Mouse (Mus musculus) neural tube, embryonic 12.5 days (tissue): ENCODE results near the gene Peak1. TPM values are rescaled to one million over a fixed set of nuclear protein-coding genes. Genes with fewer than 3 reads are reported as not detected.

Source experiments
- ATAC-seq: fragments of 200-750 bp; cut with Nextera tagmentation; 2 replicates; pipeline ENCODE4 v1.8.0; 2017; ENCODE audit warnings: low read depth, mild to moderate bottlenecking, moderate TSS enrichment, moderate library complexity; ENCODE audit not compliant: low FRiP score
- H3K27ac ChIP-seq: fragments of 300-500 bp; sonication (generic); 2 replicates; pipeline ENCODE4 v1.5.1; 2016
- H3K27me3 ChIP-seq: fragments of 300-500 bp; sonication (generic); replicated peaks from 2 replicates; pipeline ENCODE4 v1.6.1; 2016; ENCODE audit warnings: mild to moderate bottlenecking
- H3K36me3 ChIP-seq: fragments of 300-500 bp; sonication (generic); 2 replicates; pipeline ENCODE4 v1.6.1; 2016; ENCODE audit warnings: mild to moderate bottlenecking
- H3K4me1 ChIP-seq: fragments of 300-500 bp; sonication (generic); 2 replicates; pipeline ENCODE4 v1.6.1; 2016
- H3K4me2 ChIP-seq: fragments of 300-500 bp; sonication (generic); replicated peaks from 2 replicates; pipeline ENCODE4 v1.6.1; 2016; ENCODE audit warnings: mild to moderate bottlenecking
- H3K4me3 ChIP-seq: fragments of 300-500 bp; sonication (generic); 2 replicates; pipeline ENCODE4 v1.5.1; 2016
- H3K9ac ChIP-seq: fragments of 300-500 bp; sonication (generic); 2 replicates; pipeline ENCODE4 v1.6.1; 2016; ENCODE audit warnings: mild to moderate bottlenecking
- H3K9me3 ChIP-seq: fragments of 300-500 bp; sonication (generic); 2 replicates; pipeline ENCODE4 v1.6.1; 2016; ENCODE audit warnings: mild to moderate bottlenecking
- WGBS: fragments of 180-500 bp; shearing (Covaris S2); methylation state at CpG from one replicate; pipeline ENCODE4 v1.1.7; 2016; 5-methylcytosine and 5-hydroxymethylcytosine counted together
- polyA plus RNA-seq: library from polyadenylated mRNA; unstranded; fragments of >200 nt; fragmentation: Nextera tagmentation; extraction: Ambion mirVana; gene quantifications from 2 replicates; pipeline ENCODE4 v1.2.1, GENCODE M21; 2016

The Peak1 gene
- polyA plus RNA-seq, result 7.1 and 7.8 TPM in 2 replicates

GRCm38 (mm10) chr9:56417948-56418737, at the start of gene Peak1, which contains the start of gene Hmg20a:
Gene Peak1, minus strand, starts transcription at chr9:56418067.
Gene Hmg20a, plus strand, starts transcription at chr9:56418609.
- H3K4me1 ChIP-seq, result peaks cover 18% of the 10 kb centered on the region
- H3K36me3 ChIP-seq, result no peaks in the 10 kb centered on the region
- no peaks in the 10 kb centered on the region for H3K9me3 ChIP-seq
- under 1% methylated on average over 59 of the region's 59 CpGs for WGBS
- H3K9ac ChIP-seq, result peak within 1 kb of the TSS; percentile 70
- peak within 1 kb of the TSS; percentile 73 for H3K4me2 ChIP-seq
- H3K27ac ChIP-seq, result peak within 1 kb of the TSS; percentile 90
- peak within 1 kb of the TSS; percentile 71 for H3K4me3 ChIP-seq
- H3K27me3 ChIP-seq, result no peaks in the 10 kb centered on the region
- peak; percentile 95 for ATAC-seq

- Histone ChIP-seq H3K27me3 (no peaks in the 10 kb centered on the region), H3K9ac (no peak overlapping the region), H3K9me3 (no peaks in the 10 kb centered on the region), H3K36me3 (peaks cover 13% of the 10 kb centered on the region; the same call in 1 of the 2 replicates), H3K27ac (no peak overlapping the region), H3K4me1 (peaks cover 27% of the 10 kb centered on the region), H3K4me2 (no peak overlapping the region), H3K4me3 (no peak overlapping the region)
- no peak for ATAC-seq
- 97% methylated on average over 4 of the region's 4 CpGs for WGBS
Measured at GRCm38 (mm10) chr9:56466251-56466650, 48.4 kb upstream of the Peak1 start.

- peak overlapping the region; percentile 50 for H3K4me2 ChIP-seq
- no peak overlapping the region for H3K4me3 ChIP-seq
- peaks cover 13% of the 10 kb centered on the region; the same call in 1 of the 2 replicates for H3K36me3 ChIP-seq
- H3K27ac ChIP-seq, result peak overlapping the region; percentile 50; the same call in 1 of the 2 replicates
- H3K9me3 ChIP-seq, result no peaks in the 10 kb centered on the region
- 10% methylated on average over 23 of the region's 23 CpGs for WGBS
- peak; percentile 68; the same call in 1 of the 2 replicates for ATAC-seq
- 0 out of 2 replicates have a peak overlapping the region, but pooled peaks have one; percentile 42 for H3K9ac ChIP-seq
- H3K27me3 ChIP-seq, result no peaks in the 10 kb centered on the region
- H3K4me1 ChIP-seq, result peaks cover 27% of the 10 kb centered on the region
Measured at GRCm38 (mm10) chr9:56464863-56465654, 47.2 kb upstream of the Peak1 start.

GRCm38 (mm10) chr9:56463686-56464515, 46.0 kb upstream of the Peak1 start:
- WGBS, result 41% methylated on average over 4 of the region's 4 CpGs
- Histone ChIP-seq H3K9me3 (no peaks in the 10 kb centered on the region), H3K4me1 (peaks cover 27% of the 10 kb centered on the region), H3K9ac (no peak overlapping the region), H3K4me3 (no peak overlapping the region), H3K27me3 (no peaks in the 10 kb centered on the region), H3K27ac (no peak overlapping the region), H3K4me2 (no peak overlapping the region), H3K36me3 (peaks cover 6% of the 10 kb centered on the region; the same call in 1 of the 2 replicates)
- ATAC-seq, result no peak

GRCm38 (mm10) chr9:56463046-56463445, 45.2 kb upstream of the Peak1 start:
- 95% methylated on average over 2 of the region's 2 CpGs for WGBS
- Histone ChIP-seq H3K36me3 (peaks cover 4% of the 10 kb centered on the region; the same call in 1 of the 2 replicates), H3K4me3 (no peak overlapping the region), H3K27ac (no peak overlapping the region), H3K4me2 (no peak overlapping the region), H3K9ac (no peak overlapping the region), H3K9me3 (no peaks in the 10 kb centered on the region), H3K4me1 (peaks cover 27% of the 10 kb centered on the region), H3K27me3 (no peaks in the 10 kb centered on the region)
- no peak for ATAC-seq

- no peaks in the 10 kb centered on the region for H3K9me3 ChIP-seq
- no peak for ATAC-seq
- no peaks in the 10 kb centered on the region for H3K36me3 ChIP-seq
- H3K9ac ChIP-seq, result no peak overlapping the region
- H3K4me1 ChIP-seq, result peaks cover 27% of the 10 kb centered on the region
- 90% methylated on average over 1 of the region's 1 CpGs for WGBS
- H3K27me3 ChIP-seq, result no peaks in the 10 kb centered on the region
- H3K4me2 ChIP-seq, result no peak overlapping the region
- H3K27ac ChIP-seq, result no peak overlapping the region
- no peak overlapping the region for H3K4me3 ChIP-seq
Measured at GRCm38 (mm10) chr9:56462606-56463005, 44.7 kb upstream of the Peak1 start.

GRCm38 (mm10) chr9:56460987-56461386, 43.1 kb upstream of the Peak1 start:
- Histone ChIP-seq H3K4me2 (no peak overlapping the region), H3K27ac (no peak overlapping the region), H3K27me3 (no peaks in the 10 kb centered on the region), H3K36me3 (no peaks in the 10 kb centered on the region; the same call in 1 of the 2 replicates), H3K4me1 (peaks cover 16% of the 10 kb centered on the region), H3K9me3 (no peaks in the 10 kb centered on the region), H3K9ac (no peak overlapping the region), H3K4me3 (no peak overlapping the region)
- no peak for ATAC-seq
- whole genome bisulfite sequencing, result 90% methylated on average over 5 of the region's 5 CpGs

GRCm38 (mm10) chr9:56456426-56456825, 38.6 kb upstream of the Peak1 start:
- Histone ChIP-seq H3K36me3 (no peaks in the 10 kb centered on the region; the same call in 1 of the 2 replicates), H3K9ac (no peak overlapping the region), H3K4me1 (no peaks in the 10 kb centered on the region), H3K4me2 (no peak overlapping the region), H3K27ac (no peak overlapping the region), H3K27me3 (no peaks in the 10 kb centered on the region), H3K9me3 (no peaks in the 10 kb centered on the region), H3K4me3 (no peak overlapping the region)
- ATAC-seq, result no peak
- whole genome bisulfite sequencing, result 93% methylated on average over 3 of the region's 3 CpGs

GRCm38 (mm10) chr9:56453038-56453815, 35.4 kb upstream of the Peak1 start:
- Histone ChIP-seq H3K4me2 (no peak overlapping the region), H3K36me3 (no peaks in the 10 kb centered on the region; the same call in 1 of the 2 replicates), H3K4me3 (no peak overlapping the region), H3K4me1 (no peaks in the 10 kb centered on the region), H3K9ac (no peak overlapping the region), H3K9me3 (no peaks in the 10 kb centered on the region), H3K27me3 (no peaks in the 10 kb centered on the region), H3K27ac (no peak overlapping the region)
- no peak for ATAC-seq
- WGBS, result 90% methylated on average over 2 of the region's 2 CpGs

- H3K9me3 ChIP-seq, result no peaks in the 10 kb centered on the region
- H3K27ac ChIP-seq, result no peak overlapping the region
- H3K36me3 ChIP-seq, result no peaks in the 10 kb centered on the region; the same call in 1 of the 2 replicates
- H3K4me3 ChIP-seq, result no peak overlapping the region
- H3K27me3 ChIP-seq, result no peaks in the 10 kb centered on the region
- H3K9ac ChIP-seq, result no peak overlapping the region
- no peak for ATAC-seq
- 94% methylated on average over 6 of the region's 6 CpGs for whole genome bisulfite sequencing
- H3K4me1 ChIP-seq, result no peaks in the 10 kb centered on the region
- H3K4me2 ChIP-seq, result no peak overlapping the region
Measured at GRCm38 (mm10) chr9:56451570-56451969, 33.7 kb upstream of the Peak1 start.

- Histone ChIP-seq H3K27ac (no peak overlapping the region), H3K4me3 (no peak overlapping the region), H3K36me3 (no peaks in the 10 kb centered on the region), H3K4me1 (no peaks in the 10 kb centered on the region), H3K9ac (no peak overlapping the region), H3K4me2 (no peak overlapping the region), H3K9me3 (no peaks in the 10 kb centered on the region), H3K27me3 (no peaks in the 10 kb centered on the region)
- no peak for ATAC-seq
- 82% methylated on average over 7 of the region's 7 CpGs for WGBS
Measured at GRCm38 (mm10) chr9:56439699-56440098, 21.8 kb upstream of the Peak1 start.
